Mouse (Mus musculus) adrenal gland, postnatal 4 days (tissue): ENCODE results near the gene Ankrd10. TPM values are rescaled to one million over a fixed set of nuclear protein-coding genes. Genes with fewer than 3 reads are reported as not detected.
A peak's percentile ranks its signal among the peaks of the same experiment; 100 is the strongest.
"Not testable (repeated sequence)": the region's sequence is repeated elsewhere in the genome, so short reads cannot be mapped to it uniquely, and the experiment has no call there.

Experiments
- DNase-seq, 2 experiments: peaks; one replicate each; pipeline ENCODE4 v3.0.0; 2021 to 2022; ENCODE audit warnings: low spot score in 2 of 2, mixed read lengths in 2 of 2
- total RNA-seq, 2 experiments: library from RNA; stranded (reverse); gene quantifications; 2 replicates each; pipeline ENCODE4 v1.2.3; 2021

The Ankrd10 gene
- total RNA-seq, 2 experiments from 2014 or later = 86.5 to 97.9 TPM

- DNase-seq = no peak
These were observed 21.3 kb downstream of the Ankrd10 start for GRCm38 (mm10) chr8:11614126-11614835.

- no peak for DNase-seq
These were observed 26.7 kb downstream of the Ankrd10 start for GRCm38 (mm10) chr8:11608848-11609247.

GRCm38 (mm10) chr8:11602006-11602680 lies 33.4 kb downstream of the Ankrd10 start:
- DNase-seq = peak in 1 of 2 experiments; percentile 45

GRCm38 (mm10) chr8:11600301-11600951 lies 35.1 kb downstream of the Ankrd10 start:
- no peak for DNase-seq

- no peak for DNase-seq
These were observed 42.2 kb downstream of the Ankrd10 start for GRCm38 (mm10) chr8:11593222-11593884.

GRCm38 (mm10) chr8:11592296-11592695 lies 43.3 kb downstream of the Ankrd10 start:
- DNase-seq = no peak

- no peak for DNase-seq
These were observed 43.7 kb downstream of the Ankrd10 start for GRCm38 (mm10) chr8:11591837-11592236.

GRCm38 (mm10) chr8:11586374-11586745 lies 49.2 kb downstream of the Ankrd10 start:
- no peak for DNase-seq

GRCm38 (mm10) chr8:11585513-11586373 lies 49.8 kb downstream of the Ankrd10 start:
- DNase-seq = no peak

GRCm38 (mm10) chr8:11575604-11576384 lies 59.8 kb downstream of the Ankrd10 start:
- no peak for DNase-seq

- no peak for DNase-seq
These were observed 60.5 kb downstream of the Ankrd10 start for GRCm38 (mm10) chr8:11574911-11575603.

- no peak for DNase-seq
These were observed 63.1 kb downstream of the Ankrd10 start for GRCm38 (mm10) chr8:11572428-11572827.

GRCm38 (mm10) chr8:11571950-11572349 lies 63.6 kb downstream of the Ankrd10 start:
- DNase-seq = no peak

- DNase-seq = no peak
These were observed 64.8 kb downstream of the Ankrd10 start for GRCm38 (mm10) chr8:11570742-11571141.

GRCm38 (mm10) chr8:11569260-11570097 lies 66.1 kb downstream of the Ankrd10 start:
- no peak for DNase-seq

- not testable (repeated sequence) for DNase-seq
These were observed 67.4 kb downstream of the Ankrd10 start for GRCm38 (mm10) chr8:11568193-11568592.

- DNase-seq = no peak
These were observed 70.8 kb downstream of the Ankrd10 start for GRCm38 (mm10) chr8:11564721-11565120.

GRCm38 (mm10) chr8:11564236-11564635 lies 71.3 kb downstream of the Ankrd10 start:
- no peak for DNase-seq
